Mouse (Mus musculus): ENCODE data around the gene Myl10.

DNA sequence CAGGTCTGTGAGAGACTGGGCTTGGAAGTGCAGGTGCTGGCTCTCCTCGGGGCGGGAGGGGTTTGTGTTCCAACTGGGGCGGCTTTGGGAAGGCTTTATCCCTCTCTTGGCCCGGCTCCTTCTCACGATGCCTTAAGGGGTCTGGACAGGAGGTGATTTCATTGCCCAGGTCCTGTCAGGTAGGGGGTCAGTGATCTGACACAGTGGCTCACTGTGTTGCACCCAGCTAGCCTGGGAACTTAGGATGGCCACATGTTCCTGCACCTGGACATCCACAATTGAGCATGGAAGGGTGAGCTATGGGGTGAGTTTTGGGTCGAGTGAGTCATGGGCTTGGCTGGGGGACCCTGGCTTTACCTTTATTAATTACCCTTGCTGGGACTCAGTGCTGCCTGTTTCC is 46.0 kb downstream of the Myl10 start:
- no peak for TF ChIP-seq CTCF (IDR thresholded peaks at IDR 0.05; ENCODE audit: insufficient read depth, low read length)
- TF ChIP-seq POLR2A (IDR thresholded peaks at IDR 0.05; ENCODE audit: borderline replicate concordance, extremely low read depth, low read depth, low read length), result no peak
